Mouse (Mus musculus) erythroblast, embryonic 14.5 days (primary cell): ENCODE measurements around the gene Mms19.

Experiments used
- GATA1 ChIP-seq: IDR thresholded peaks from 2 replicates; pipeline ENCODE4 v1.6.1; 2012; ENCODE audit warnings: low read length, inconsistent platforms, mixed read lengths
- TAL1 ChIP-seq: IDR thresholded peaks from 3 replicates; pipeline ENCODE4 v1.6.1; 2012; ENCODE audit warnings: low read length, inconsistent platforms, mixed read lengths

GRCm38 (mm10) chr19:42017399-42018247 is 36.7 kb upstream of the Mms19 start:
- TF ChIP-seq TAL1 (no peak), GATA1 (no peak)
